Mouse (Mus musculus) B cell, adult (primary cell): Measurements from ENCODE around the gene Fstl4. TPM values are rescaled to one million over a fixed set of nuclear protein-coding genes. Genes with fewer than 3 reads are reported as not detected.

Experiments
- total RNA-seq: library from RNA; stranded (reverse); gene quantifications from 4 replicates; pipeline ENCODE4 v1.2.4, GENCODE M21; 2023; ENCODE audit not compliant: inconsistent age

The Fstl4 gene
- 0.13 to 0.15 TPM in 2 of 4 replicates, not detected in the others for total RNA-seq

GRCm38 (mm10) chr11:52764461-52764893 lies at the start of gene Fstl4:
Gene Fstl4, plus strand, starts transcription at chr11:52764634.

